Mouse (Mus musculus): ENCODE data around the gene Gramd1b. TPM values are rescaled to one million over a fixed set of nuclear protein-coding genes. Genes with fewer than 3 reads are reported as not detected.

The Gramd1b gene
- total RNA-seq, 2 experiments from 2014 or later: 476 to 492 TPM

DNA sequence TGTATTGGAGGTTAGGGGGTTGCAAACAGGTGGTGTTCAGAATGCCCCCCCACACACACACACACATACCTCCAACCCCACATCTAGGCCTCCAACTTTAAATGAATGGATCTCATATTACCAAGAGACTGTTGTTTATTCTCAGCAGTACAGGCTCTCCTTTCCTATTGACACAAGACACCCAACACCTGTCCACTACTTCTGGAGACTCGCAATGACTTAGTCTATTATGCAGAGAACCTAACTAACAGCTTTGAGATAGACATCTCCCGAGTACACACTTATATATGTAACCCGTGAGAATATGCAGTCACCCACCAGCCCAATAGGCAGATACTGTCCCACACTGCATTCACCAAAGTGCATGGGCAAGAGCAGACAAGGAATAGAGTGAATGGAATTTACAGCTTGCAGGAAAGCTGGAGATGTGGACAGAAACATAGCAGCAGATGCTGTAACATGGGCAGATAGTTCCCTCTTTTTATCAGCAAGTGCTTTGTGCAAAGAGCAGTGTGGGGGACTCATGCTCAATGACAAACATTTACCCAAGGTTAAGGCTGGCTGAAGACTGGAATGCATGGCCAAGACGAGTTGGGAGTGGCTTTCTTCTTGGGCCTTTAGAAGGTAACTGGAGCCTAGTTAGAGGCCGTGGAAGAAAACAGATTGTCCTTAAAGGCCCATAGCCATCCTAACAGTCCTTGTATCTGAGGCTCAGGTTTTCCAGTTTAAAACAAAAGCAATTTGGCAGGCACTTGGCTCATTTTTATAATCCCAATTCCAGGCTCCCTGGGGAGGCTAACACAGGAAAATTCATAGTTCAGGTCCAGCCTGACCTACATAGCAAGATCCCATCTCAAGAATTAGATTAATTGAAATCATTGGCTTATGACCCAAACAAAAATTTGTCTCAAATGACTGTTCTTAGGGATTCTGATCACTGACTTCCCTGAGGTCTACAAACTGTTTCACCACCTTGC, 71.6 kb downstream of the Gramd1b start:
- DNase-seq (ENCODE audit: low spot score in 2 of 2): no peak

DNA sequence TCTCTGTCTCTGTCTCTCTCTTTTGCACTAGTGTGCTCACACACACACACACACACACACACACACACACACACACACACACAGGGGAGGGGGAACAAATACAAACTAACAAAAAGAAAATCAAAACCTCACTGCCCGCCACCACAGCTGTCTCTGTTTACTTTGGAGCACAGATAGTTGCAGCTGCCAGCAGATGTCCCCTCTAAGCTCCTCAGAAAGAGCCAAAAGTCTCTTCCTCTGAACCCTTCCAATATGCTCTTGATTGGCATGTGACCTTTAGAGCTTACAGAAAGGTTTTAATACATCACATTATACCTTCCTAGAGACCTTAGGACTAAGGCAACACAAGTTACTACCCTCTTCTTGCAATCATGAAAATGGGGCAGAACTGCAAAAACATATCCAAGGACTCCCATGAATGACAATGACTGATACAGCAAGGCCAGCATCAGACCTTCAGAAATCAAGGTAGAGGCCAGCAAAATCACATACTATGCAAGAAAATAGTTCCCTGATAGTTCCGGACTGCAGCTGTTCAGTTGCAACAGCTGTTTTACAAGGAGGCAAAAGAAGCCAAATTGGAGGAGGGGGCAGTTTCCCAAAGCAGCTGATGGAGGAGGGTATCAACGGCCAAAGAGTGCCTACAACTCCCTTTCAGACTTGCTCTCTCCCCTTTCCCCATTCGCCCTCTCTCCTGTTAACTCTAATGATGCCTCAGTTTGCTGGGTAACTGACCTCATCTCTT, 72.5 kb downstream of the Gramd1b start:
- no peak for DNase-seq (ENCODE audit: low spot score in 2 of 2)

- no peak for DNase-seq (ENCODE audit: low spot score in 2 of 2)
These were observed 73.7 kb downstream of the Gramd1b start for GRCm38 (mm10) chr9:40457448-40457847.

GRCm38 (mm10) chr9:40456191-40456590, 75.0 kb downstream of the Gramd1b start:
- peak in 1 of 2 experiments; percentile 50 for DNase-seq (ENCODE audit: low spot score in 2 of 2)

- DNase-seq (ENCODE audit: low spot score in 2 of 2): no peak
These were observed 75.6 kb downstream of the Gramd1b start for GRCm38 (mm10) chr9:40455336-40456185.

DNA sequence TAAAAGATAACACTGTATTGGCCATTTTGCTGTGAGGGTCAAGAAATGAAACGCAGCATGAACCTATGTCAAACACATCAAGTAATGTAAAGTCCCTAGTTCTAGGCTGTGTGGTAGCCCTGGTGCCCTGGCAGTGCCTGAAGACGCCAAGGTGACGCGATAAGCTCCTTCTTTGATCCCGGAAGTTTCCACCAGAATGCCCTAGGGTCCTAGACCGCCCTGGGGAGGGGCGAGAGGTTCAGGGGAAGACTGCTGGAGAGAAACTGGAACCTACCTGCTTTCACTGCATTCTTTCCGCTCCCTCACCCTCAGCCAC, 76.2 kb downstream of the Gramd1b start:
- DNase-seq (ENCODE audit: low spot score in 2 of 2): no peak

- no peak for DNase-seq (ENCODE audit: low spot score in 2 of 2)
These were observed 77.3 kb downstream of the Gramd1b start for GRCm38 (mm10) chr9:40453889-40454288.

GRCm38 (mm10) chr9:40452208-40452607, 79.0 kb downstream of the Gramd1b start:
- DNase-seq (ENCODE audit: low spot score in 2 of 2): no peak

DNA sequence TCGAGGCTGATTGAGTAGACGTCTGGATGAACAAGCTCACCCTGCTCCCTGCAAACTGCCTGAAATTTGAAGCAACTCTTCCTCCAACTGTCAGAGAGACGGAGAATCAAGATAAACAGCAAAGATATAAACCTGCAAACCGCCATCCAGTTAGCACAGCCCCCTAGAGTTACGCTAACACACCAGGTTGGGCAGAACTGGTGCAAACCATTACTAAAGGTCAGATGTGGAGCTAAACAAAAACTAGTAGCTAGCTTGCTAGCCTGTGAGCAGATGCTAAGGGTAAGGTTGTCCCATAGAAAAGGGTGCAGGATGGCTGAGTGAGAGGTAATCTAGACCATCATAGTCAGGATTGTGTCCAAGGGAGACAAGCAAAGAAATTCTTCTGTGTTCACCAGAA, 80.4 kb downstream of the Gramd1b start:
- no peak for DNase-seq (ENCODE audit: low spot score in 2 of 2)

DNA sequence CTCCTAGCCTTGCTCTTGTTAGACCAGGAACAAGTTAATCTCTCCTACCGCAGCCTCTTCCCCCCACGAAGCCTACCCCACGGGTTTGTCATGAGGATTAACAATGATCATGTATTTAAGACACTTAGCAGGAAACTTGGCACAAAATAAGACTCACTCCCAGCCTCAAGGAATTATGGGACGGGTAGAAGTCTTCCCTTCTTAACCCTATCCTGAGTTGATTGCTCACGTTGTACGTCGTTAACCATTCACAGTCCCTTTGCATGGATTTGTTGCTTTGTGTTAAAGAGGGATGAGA, 80.8 kb downstream of the Gramd1b start:
- DNase-seq (ENCODE audit: low spot score in 2 of 2): no peak

DNA sequence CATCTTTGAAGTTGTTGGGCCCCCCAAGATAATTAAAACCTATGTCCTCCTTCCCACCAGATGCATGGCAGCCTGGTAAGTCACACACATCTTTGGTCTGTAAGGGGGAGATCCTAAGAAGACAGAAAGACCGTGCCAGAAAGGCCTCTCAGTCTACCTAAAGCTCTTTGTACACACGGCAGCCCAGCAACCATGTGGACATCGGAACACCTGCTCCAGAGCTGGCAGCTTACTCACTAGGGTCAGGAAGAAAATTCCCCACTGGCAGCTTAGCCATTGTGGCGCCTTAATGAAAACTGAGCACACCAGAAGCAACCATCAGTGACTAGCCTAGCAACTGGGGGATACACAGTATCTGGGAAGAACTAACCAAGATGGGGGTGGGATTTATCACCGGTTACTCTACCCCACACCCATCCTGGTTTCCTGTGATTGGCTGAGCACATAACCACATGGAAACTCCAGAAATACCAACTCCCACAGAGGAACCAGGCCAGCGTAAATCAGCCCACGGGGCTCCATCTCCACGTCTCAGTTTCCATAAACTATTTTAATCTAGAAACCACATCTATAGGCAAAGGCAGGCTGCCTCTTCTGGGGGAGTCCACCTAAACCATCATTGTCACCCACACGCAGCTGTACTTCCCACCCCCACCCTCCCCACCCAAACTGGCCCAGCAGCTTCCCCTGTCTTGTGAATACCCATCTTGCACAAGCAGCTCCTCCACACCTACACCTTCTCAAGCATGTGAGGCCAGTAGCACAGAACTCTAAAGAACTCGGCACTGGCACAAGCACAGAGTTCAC, 81.4 kb downstream of the Gramd1b start:
- DNase-seq (ENCODE audit: low spot score in 2 of 2): no peak

- no peak for DNase-seq (ENCODE audit: low spot score in 2 of 2)
These were observed 82.4 kb downstream of the Gramd1b start for GRCm38 (mm10) chr9:40448646-40449243.

DNA sequence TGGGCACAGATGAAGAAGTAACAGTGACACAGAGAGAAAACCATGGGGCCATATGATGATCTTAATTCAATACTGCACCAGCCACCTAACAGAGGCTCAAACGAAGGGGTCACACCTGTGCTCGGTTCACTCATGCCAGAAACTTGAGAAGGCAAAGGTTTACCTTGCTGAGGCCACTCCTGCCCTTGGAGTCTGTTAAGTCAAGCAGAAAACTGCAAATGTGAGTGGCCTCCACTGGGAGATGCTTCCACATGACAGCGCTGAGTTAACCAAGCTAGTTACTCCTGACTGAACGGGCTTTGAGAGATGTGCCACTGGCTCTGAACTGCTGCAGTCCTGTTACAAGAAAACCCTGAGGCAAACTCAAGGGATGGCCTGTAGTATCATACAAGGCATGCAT, 83.9 kb downstream of the Gramd1b start:
- DNase-seq (ENCODE audit: low spot score in 2 of 2): no peak

- DNase-seq (ENCODE audit: low spot score in 2 of 2): no peak
These were observed 86.2 kb downstream of the Gramd1b start for GRCm38 (mm10) chr9:40444961-40445360.

DNA sequence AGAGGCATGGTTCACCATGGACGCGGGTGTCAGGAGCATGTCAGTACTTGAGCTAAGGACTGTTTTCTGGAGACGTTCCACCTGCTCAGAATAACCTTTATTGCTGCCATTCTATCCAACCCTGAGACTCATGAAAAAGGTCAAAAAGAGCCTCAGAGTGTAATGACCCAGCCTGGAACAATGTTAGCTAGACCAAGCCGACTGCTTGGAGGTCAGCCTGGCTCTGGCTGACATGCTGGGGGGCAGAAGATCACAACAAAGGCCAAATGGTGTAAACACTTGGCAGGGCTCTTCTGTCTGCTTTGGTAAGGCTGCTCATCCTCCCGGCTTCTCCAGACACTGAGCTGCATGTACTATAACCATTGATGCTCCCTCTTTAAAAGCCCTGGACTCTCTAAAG, 88.4 kb downstream of the Gramd1b start:
- DNase-seq (ENCODE audit: low spot score in 2 of 2): no peak

- no peak for DNase-seq (ENCODE audit: low spot score in 2 of 2)
These were observed 91.1 kb downstream of the Gramd1b start for GRCm38 (mm10) chr9:40439973-40440687.

DNA sequence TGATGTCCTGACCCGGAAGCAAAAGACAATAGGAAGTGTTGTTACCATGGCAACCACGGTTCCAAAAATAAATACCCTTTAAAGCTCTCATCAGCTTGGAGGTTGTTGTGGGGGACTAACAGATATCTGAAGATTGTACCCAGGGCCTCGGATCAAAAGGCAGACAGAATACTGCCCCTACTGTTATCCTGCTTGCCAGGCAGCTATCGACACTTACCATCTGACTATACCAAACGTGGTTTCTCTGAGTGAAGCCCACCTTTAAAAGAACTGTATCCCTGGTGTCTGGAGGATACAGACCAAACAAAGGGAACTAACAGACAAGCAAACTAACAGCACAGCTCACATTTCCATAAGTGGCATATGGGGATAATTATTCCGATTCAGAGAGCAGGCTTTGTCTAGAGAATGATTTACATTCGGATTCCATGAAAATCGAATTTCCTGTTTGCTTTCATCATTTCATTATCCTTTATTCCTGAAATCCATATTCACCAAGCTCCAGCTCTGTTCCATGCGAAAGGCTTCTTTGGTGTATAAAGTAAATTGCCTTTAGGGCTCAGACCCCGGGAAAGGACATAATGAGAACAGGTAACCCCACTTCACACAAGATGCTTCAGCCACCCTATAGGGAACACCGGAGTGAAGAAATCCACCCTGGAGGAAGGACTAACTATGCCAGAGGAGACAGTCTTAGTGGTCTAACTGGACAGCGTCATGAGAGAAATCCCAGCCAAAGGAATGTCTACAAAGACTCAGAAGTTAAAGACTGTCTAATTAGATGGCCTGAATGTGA, 92.3 kb downstream of the Gramd1b start:
- DNase-seq (ENCODE audit: low spot score in 2 of 2): no peak

DNA sequence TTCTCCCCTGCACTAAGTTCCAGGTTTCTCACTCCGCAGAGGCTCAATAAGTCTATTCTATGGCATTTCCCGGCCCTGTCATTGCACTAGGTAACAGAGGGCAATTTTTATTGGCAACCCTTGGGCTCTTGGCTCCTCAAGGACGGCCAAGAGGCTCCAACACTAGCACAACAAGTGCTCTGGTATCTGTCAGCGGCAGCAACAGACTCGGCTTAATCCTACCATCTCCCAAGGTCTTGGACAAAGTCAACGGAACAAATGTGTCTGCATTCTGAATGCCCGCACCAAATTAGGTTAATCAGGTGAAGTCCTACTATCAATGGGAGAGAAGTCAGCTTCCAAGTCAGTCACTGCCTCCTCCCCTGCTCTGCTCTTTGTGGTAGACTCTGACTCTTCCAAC, 93.3 kb downstream of the Gramd1b start:
- no peak for DNase-seq (ENCODE audit: low spot score in 2 of 2)

DNA sequence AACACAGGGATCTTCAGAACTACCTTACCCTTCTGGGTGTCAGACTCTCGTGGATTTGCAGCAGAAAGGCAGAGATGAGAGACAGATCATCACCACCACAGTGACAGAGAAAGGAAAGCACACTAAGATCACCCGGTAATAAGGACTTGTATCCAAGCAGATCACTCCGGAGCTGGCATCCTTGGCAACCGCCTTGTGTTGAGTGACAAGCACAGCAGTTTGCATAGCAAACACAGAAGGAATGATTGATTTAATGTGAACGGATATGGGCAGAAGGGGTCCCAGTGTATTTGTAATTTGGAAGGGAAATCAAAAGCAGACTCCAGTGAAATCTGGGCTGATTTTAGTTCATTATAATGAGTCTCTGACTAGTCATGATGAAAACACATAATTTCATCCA, 97.9 kb downstream of the Gramd1b start:
- no peak for DNase-seq (ENCODE audit: low spot score in 2 of 2)
